Mouse (Mus musculus) forebrain, embryonic 10.5 days (tissue): ENCODE results near the gene Armh1. TPM values are rescaled to one million over a fixed set of nuclear protein-coding genes. Genes with fewer than 3 reads are reported as not detected.

Source experiments
- polyA plus RNA-seq: library from polyadenylated mRNA; unstranded; fragments of >200 nt; fragmentation: Nextera tagmentation; extraction: Ambion mirVana; gene quantifications from 2 replicates; pipeline ENCODE4 v1.2.1, GENCODE M21; 2016

Armh1 gene
- polyA plus RNA-seq, 1 experiment from 2014 or later: 0.15 TPM

Other genes starting within 250 kb of the Armh1 start
- 52.1 and 55.5 TPM in 2 replicates for gene Eif2b3, start 232.7 kb downstream of the Armh1 start, polyA plus RNA-seq
- 7.3 TPM in 2 replicates for gene Ptch2, start 156.1 kb downstream of the Armh1 start, polyA plus RNA-seq
- gene Btbd19, start 126.4 kb downstream of the Armh1 start, polyA plus RNA-seq: 4.9 and 5.3 TPM in 2 replicates
- gene Tctex1d4, start 125.3 kb downstream of the Armh1 start, polyA plus RNA-seq: not detected in 2 replicates
- gene Plk3, start 118.2 kb downstream of the Armh1 start, polyA plus RNA-seq: 12.8 and 14.0 TPM in 2 replicates
- gene Rps8, start 95.9 kb downstream of the Armh1 start, polyA plus RNA-seq: 878 and 901 TPM in 2 replicates
- 117 and 119 TPM in 2 replicates for gene Kif2c, start 69.5 kb downstream of the Armh1 start, polyA plus RNA-seq
- gene Tmem53, start 174 bp downstream of the Armh1 start, polyA plus RNA-seq: 7.3 and 7.8 TPM in 2 replicates
- 94.3 and 98.2 TPM in 2 replicates for gene Rnf220, start 244.9 kb upstream of the Armh1 start, polyA plus RNA-seq